Mouse (Mus musculus) embryonic fibroblast, embryonic 13.5 days (primary cell): ENCODE measurements around the gene Phactr2. TPM values are rescaled to one million over a fixed set of nuclear protein-coding genes. Genes with fewer than 3 reads are reported as not detected.

Experiments
- H3K27ac ChIP-seq: 2 replicates; pipeline ENCODE4 v1.5.1; 2012; ENCODE audit warnings: low read length, control low read depth, inconsistent platforms; ENCODE audit not compliant: insufficient read depth
- H3K4me1 ChIP-seq: 2 replicates; pipeline ENCODE4 v1.6.1; 2011; ENCODE audit warnings: low read length; ENCODE audit not compliant: control insufficient read depth, insufficient read depth
- H3K4me3 ChIP-seq: 2 replicates; pipeline ENCODE4 v1.5.1; 2011; ENCODE audit warnings: mild to moderate bottlenecking, control low read depth, low read length; ENCODE audit not compliant: insufficient read depth
- CTCF ChIP-seq: IDR thresholded peaks from 2 replicates; pipeline ENCODE4 v1.5.1; 2011; ENCODE audit warnings: mild to moderate bottlenecking, control low read depth, low read length, moderate library complexity, borderline replicate concordance; ENCODE audit not compliant: insufficient read depth
- POLR2A ChIP-seq: IDR thresholded peaks from 2 replicates; pipeline ENCODE4 v1.6.1; 2011; ENCODE audit warnings: low read depth, mild to moderate bottlenecking, control low read depth, low read length, moderate library complexity
- polyA plus RNA-seq: library from polyadenylated mRNA; stranded (reverse); fragments of >200 nt; gene quantifications from 2 replicates; pipeline ENCODE4 v1.2.4, GENCODE M21; 2011; ENCODE audit warnings: low read depth; ENCODE audit not compliant: missing spikeins, insufficient read length

Gene Phactr2
- polyA plus RNA-seq, 1 experiment, result 15.9 TPM

DNA sequence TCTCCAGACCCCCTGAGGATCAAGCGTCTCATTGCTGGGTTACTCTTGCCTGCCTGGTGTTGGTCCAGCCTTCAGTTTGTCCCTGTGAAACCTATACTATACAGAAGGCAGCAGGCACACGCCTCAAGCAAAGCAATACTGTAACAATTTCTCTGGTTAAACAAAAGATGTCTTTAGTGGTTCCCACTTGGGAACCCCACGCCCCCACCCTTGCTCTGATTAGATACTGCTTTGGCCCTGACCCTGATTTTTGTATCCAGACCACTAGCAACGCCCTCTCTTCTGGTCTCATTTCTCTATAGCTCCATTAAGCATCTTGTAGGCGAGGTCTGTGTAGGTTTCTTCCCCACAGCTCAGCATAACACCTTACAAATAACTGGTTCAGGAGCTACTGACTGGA, 159.2 kb downstream of the Phactr2 start:
- no peak overlapping the region for H3K27ac ChIP-seq
- no peaks in the 10 kb centered on the region for H3K4me1 ChIP-seq
- H3K4me3 ChIP-seq, result no peak overlapping the region
- TF ChIP-seq POLR2A, result no peak
- no peak for TF ChIP-seq CTCF

DNA sequence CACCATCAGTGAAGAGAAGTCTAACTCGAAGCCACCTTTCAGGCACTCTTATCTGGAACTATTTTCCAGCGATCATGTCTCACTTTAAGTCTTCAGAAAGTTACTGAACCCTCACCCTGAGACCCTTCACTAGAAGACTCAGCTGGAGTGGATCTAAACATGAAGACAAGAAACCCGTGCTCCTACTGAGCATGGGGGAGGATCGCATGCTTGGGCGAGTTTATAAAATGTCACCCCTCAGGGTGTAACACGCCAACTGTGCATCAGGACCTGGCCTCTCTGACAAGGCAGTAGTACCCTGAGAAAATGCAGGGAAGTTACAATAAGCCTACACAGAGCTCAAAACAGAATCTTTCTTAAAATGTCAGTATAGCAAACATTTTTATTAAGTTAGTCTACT, 161.6 kb downstream of the Phactr2 start:
- H3K4me1 ChIP-seq, result no peaks in the 10 kb centered on the region
- TF ChIP-seq CTCF, result no peak
- no peak overlapping the region for H3K27ac ChIP-seq
- H3K4me3 ChIP-seq, result no peak overlapping the region

DNA sequence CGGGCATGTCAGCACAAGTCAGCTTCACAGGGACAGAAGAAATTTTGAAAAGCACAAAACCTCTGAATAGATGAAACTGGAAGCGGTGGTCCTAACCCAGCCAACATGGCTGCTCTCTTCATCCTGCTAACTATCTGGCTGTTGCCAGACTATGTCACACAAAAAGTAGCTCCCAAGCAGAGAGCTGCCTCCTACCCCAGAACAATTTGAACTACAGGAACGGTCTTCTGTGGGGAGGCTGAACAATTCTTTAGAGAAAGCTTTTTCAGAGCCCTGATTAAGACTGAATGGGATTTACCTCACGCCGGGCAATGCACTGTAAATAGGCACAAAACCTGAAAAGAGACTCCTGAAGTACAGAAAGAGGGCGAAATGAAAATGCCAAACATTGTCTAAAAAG, 162.6 kb downstream of the Phactr2 start:
- TF ChIP-seq POLR2A, result no peak
- no peak for TF ChIP-seq CTCF
- H3K27ac ChIP-seq, result no peak overlapping the region
- no peaks in the 10 kb centered on the region for H3K4me1 ChIP-seq
- no peak overlapping the region for H3K4me3 ChIP-seq

DNA sequence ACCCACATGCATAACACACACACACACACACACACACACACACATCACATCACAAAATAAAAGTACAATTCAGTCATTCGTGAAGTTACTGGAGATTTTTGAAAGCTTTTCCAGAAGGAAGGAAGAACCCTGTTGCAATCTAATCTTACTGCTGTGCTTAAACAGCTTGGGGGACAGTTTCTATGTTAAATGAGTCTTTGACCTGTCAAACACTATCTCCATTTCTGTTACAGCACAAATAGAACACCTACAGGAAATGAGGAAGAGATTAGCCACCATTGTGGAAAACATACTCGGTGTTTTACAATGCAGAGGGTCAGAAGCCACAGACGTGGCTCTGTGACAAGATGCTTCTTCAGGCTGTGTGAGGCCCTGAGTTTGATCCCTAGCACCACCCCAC, 164.1 kb downstream of the Phactr2 start:
- Histone ChIP-seq H3K4me1 (no peaks in the 10 kb centered on the region), H3K27ac (no peak overlapping the region), H3K4me3 (no peak overlapping the region)
- TF ChIP-seq CTCF, result no peak
- TF ChIP-seq POLR2A, result no peak

DNA sequence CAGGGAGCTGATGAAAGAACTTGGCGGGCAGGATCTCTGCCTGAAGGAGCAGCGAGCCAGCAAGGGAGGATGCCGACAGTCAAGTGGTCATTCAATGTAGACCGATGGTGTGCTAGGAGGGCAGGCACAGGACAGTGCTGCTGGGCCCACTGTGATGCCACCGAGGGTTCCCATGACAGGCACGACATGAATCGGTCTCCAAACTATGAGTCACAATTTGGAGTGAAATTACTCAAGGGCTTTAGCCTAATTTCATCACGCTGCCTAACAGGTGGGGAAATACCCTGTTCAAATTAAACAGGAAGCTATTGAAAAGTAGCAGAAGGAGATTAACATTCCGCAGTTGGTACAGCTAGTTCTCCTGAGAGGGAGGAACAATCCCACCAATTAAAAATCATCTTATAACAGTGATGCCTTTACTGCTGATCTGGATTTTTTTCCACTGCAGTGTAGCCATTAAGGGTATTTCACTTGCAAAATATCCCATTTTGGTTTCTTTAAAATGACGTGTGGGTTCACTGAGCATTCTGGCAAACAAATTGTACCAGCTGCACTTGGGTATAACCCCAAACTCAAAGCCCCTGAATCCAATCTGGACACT, 169.5 kb downstream of the Phactr2 start:
- no peak overlapping the region for H3K27ac ChIP-seq
- no peak overlapping the region for H3K4me3 ChIP-seq
- TF ChIP-seq CTCF (no peak), POLR2A (no peak)
- no peaks in the 10 kb centered on the region for H3K4me1 ChIP-seq

DNA sequence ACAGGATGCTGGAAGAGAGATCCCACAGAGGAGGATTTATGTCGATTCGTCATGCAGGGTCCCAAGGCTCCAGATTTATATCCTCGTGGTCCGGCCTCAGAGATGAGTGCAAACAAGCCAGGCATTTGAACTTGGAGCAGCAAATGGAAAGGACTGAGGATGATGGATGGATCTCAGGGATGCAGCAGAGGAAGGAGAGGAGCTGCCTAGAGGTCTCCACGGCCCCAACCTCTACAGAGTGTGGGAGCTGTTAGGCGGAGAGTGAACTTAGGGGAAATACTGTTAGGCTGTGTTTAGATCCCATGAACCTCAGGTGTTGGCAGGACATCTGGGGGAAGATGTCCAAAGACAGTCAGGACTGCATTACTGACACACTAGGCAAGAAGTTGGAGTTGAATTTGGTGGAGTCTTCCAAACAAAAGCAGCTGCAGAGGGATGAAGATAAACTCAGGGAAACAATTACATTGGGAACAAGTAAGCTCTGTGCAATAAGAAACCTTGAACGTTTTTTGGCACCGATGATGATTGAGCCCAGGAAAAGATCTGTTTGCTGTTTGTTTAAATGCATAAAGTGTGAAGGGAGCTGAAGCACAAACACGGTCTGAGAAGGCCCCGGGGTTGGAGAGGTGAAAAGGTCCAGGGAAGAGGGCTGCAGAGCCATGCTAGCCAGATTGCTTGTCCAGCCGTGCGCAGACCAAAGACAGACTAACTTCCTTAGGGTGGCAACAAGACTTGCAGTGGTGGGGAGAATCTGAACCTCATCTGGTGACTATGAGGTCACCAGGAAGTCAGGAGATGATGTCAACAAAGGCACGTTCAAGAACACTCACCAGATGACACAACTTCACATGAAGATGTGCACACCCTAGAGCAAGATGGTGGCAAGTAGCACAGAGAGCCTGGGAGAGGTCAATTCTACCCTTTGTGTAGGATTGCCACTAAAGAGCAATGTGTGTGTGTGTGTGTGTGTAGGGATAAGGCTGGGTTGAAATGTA, 170.6 kb downstream of the Phactr2 start:
- H3K4me1 ChIP-seq, result no peaks in the 10 kb centered on the region
- no peak for TF ChIP-seq POLR2A
- TF ChIP-seq CTCF, result no peak
- no peak overlapping the region for H3K27ac ChIP-seq
- no peak overlapping the region for H3K4me3 ChIP-seq

DNA sequence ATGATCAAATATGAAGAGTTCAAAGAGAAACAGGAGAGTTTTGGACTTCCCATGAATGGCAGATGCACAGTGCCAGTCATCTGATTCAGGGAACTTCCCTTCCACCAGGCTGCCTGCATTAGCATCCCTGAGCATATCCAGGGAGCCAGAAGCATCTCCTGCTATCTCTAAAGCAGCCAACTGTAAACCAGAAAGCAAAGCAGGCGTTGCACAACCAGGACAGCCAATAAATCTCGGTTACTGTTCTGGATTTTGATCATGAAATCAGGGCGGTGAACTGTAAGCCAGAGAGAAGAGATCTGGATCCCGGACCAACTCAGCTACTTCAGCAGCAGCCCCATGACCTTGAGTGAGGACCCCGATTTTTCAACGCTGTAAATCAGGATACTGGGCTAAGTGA, 173.6 kb downstream of the Phactr2 start:
- TF ChIP-seq POLR2A, result no peak
- TF ChIP-seq CTCF, result no peak
- H3K4me3 ChIP-seq, result no peak overlapping the region
- no peak overlapping the region for H3K27ac ChIP-seq
- H3K4me1 ChIP-seq, result no peaks in the 10 kb centered on the region

DNA sequence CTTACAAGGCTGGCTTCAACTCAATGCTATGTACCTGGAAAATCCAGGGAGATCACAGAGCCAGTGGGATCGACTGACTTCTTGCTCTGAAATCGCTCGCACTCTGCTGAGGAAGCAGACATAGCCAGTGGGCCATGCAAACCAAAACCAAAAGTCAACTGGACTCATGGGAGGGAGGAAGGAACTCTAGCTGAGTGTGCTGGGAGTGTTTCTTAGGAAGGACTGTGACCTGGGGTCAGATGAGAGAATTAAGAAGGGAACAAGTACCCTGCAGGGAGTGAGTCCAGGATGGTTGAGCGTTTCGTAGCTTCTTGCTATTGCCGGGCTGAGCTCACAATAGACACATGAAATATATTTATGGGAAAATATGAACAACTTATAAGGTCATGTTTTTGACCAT, 174.0 kb downstream of the Phactr2 start:
- TF ChIP-seq CTCF, result no peak
- no peak for TF ChIP-seq POLR2A

DNA sequence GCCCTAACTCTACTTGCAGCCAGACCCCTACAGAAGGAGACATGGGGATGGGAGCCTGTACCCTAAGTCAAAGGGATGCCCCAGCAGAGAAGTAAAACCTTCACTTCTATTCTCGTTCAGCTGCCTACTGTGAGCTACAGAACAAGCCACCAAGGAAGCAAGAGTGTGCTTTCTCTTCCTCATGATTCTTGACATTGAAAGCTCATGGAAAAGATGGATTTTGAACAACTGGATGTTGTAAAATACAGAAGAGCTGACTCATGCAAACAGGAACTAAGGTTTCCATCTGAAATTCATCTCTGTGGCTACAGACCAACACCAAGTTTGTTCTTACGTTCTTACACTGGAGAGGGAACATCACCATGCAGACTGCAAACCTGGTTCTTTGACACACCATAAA, 179.3 kb downstream of the Phactr2 start:
- TF ChIP-seq POLR2A (no peak), CTCF (no peak)
- H3K4me1 ChIP-seq, result peaks cover 2% of the 10 kb centered on the region; the same call in 1 of the 2 replicates
- H3K4me3 ChIP-seq, result no peak overlapping the region
- H3K27ac ChIP-seq, result no peak overlapping the region

More for the DNA sequence above, 174.0 kb downstream of the Phactr2 start:
- peaks cover 2% of the 10 kb centered on the region; the same call in 1 of the 2 replicates for H3K4me1 ChIP-seq
- no peak overlapping the region for H3K27ac ChIP-seq
- no peak overlapping the region for H3K4me3 ChIP-seq

DNA sequence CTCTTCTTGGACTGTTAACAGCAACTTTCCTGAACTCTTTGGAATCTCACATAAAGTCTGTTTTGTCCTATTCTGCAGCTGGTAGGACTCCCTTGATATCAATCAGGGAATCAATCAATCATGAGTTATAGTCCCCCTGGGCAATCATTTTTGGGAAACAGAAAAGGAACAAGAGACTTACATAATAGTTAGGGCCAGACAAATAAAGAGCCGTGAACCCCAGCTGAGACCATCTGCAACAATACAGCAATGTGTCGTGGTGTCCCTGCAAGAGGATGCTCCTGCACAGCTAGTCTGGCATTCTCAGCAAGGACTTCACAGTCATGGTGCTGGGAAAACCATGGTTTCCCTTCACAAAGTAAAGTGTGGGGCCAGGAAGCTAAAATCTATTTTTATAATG, 182.2 kb downstream of the Phactr2 start:
- Histone ChIP-seq H3K27ac (no peak overlapping the region), H3K4me1 (peaks cover 12% of the 10 kb centered on the region; the same call in 1 of the 2 replicates), H3K4me3 (no peak overlapping the region)
- no peak for TF ChIP-seq POLR2A
- no peak for TF ChIP-seq CTCF
